Mouse (Mus musculus) lung, embryonic 14.5 days (tissue): ENCODE data around the gene E2f1. TPM values are rescaled to one million over a fixed set of nuclear protein-coding genes. Genes with fewer than 3 reads are reported as not detected.

Experiments
- ATAC-seq: fragments of 200-750 bp; cut with Nextera tagmentation; 2 replicates; pipeline ENCODE4 v1.8.0; 2017; ENCODE audit warnings: mild to moderate bottlenecking, moderate TSS enrichment, moderate library complexity; ENCODE audit not compliant: insufficient read depth
- DNase-seq: peaks from one replicate; pipeline ENCODE4 v3.0.0-alpha.2; 2015
- H3K27ac ChIP-seq: fragments of 300-500 bp; sonication (generic); 2 replicates; pipeline ENCODE4 v1.5.1; 2014; ENCODE audit warnings: low read depth, mild to moderate bottlenecking, moderate library complexity
- H3K27me3 ChIP-seq: fragments of 300-500 bp; sonication (generic); 2 replicates; pipeline ENCODE4 v1.6.1; 2014; ENCODE audit warnings: low read length, control low read depth; ENCODE audit not compliant: insufficient read depth
- H3K36me3 ChIP-seq: fragments of 300-500 bp; sonication (generic); 2 replicates; pipeline ENCODE4 v1.6.1; 2014; ENCODE audit warnings: control low read depth; ENCODE audit not compliant: insufficient read depth
- H3K4me1 ChIP-seq: fragments of 300-500 bp; sonication (generic); 2 replicates; pipeline ENCODE4 v1.6.1; 2014; ENCODE audit warnings: antibody characterized with exemption, control low read depth; ENCODE audit not compliant: insufficient read depth
- H3K4me2 ChIP-seq: fragments of 300-500 bp; sonication (generic); 2 replicates; pipeline ENCODE4 v1.6.1; 2014; ENCODE audit warnings: mild to moderate bottlenecking
- H3K4me3 ChIP-seq: fragments of 300-500 bp; sonication (generic); 2 replicates; pipeline ENCODE4 v1.5.1; 2014; ENCODE audit warnings: low read depth, low read length
- H3K9ac ChIP-seq: fragments of 300-500 bp; sonication (generic); 2 replicates; pipeline ENCODE4 v1.6.1; 2014
- H3K9me3 ChIP-seq: fragments of 300-500 bp; sonication (generic); 2 replicates; pipeline ENCODE4 v1.6.1; 2016; ENCODE audit warnings: low read depth, low read length, control low read depth
- CTCF ChIP-seq: IDR thresholded peaks from 2 replicates; pipeline ENCODE4 v1.5.1; 2016; ENCODE audit warnings: antibody characterized with exemption, low read depth
- WGBS: fragments of 180-500 bp; shearing (Covaris S2); extraction: QIAGEN DNeasy Blood & Tissue Kit; methylation state at CpG from one replicate; pipeline ENCODE4 v1.1.7; 2014; 5-methylcytosine and 5-hydroxymethylcytosine counted together
- polyA plus RNA-seq: library from polyadenylated mRNA; unstranded; fragments of >200 nt; fragmentation: Nextera tagmentation; extraction: Ambion mirVana; gene quantifications from 2 replicates; pipeline ENCODE4 v1.2.1, GENCODE M21; 2014

E2f1 gene
- polyA plus RNA-seq, 1 experiment from 2014 or later = 13.6 TPM

DNA sequence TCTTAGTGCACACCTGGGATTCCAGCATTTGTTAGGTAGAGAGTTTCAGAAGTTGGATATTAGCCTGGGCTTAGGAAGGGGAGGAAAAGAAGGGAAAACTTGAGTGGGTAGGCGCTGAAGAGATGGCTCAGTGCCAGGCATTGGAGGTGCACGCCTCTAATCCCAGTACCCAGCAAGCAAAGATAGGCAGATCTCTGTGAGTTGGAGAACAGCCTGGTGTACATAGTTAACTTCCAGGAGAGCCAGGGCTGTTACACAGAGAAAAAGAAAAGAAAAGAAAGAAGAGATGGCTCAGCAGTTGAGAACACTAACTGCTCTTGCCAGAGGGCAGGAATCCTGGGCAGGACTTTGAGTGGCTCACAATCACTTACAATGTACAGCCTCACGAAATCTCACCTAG, 43.2 kb downstream of the E2f1 start:
- no peaks in the 10 kb centered on the region for H3K9me3 ChIP-seq
- H3K9ac ChIP-seq = no peak overlapping the region
- DNase-seq (peak; percentile 33), ATAC-seq (no peak)
- no peak for TF ChIP-seq CTCF
- H3K4me3 ChIP-seq = no peak overlapping the region
- no peaks in the 10 kb centered on the region for H3K4me1 ChIP-seq
- peaks cover 62% of the 10 kb centered on the region for H3K36me3 ChIP-seq
- 59% methylated on average over 3 of the region's 3 CpGs for WGBS
- no peaks in the 10 kb centered on the region for H3K27me3 ChIP-seq
- H3K4me2 ChIP-seq = no peak overlapping the region
- H3K27ac ChIP-seq = peak overlapping the region; percentile 12; the same call in 1 of the 2 replicates

DNA sequence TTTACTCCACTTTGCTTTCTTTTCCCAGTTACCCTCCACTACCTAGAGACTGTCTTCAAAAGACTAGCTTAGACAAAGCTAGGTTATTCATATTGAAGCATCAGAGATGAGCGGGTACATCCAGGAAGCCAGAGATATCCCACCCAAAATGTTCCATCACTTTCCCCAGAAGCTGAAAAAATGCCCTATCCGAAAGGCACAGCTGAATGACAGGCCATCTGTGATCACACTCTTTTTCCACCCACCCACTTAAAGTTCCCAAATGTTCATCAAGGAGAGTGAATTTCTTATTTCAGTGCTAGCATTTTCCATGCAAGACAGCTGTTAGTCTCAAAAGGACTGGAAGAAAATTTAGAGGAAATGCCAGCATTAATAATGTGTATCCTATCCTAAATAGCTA, 44.4 kb downstream of the E2f1 start:
- Histone ChIP-seq H3K9me3 (no peaks in the 10 kb centered on the region), H3K36me3 (peaks cover 53% of the 10 kb centered on the region), H3K4me1 (no peaks in the 10 kb centered on the region), H3K27ac (no peak overlapping the region), H3K9ac (no peak overlapping the region), H3K4me2 (no peak overlapping the region), H3K4me3 (no peak overlapping the region), H3K27me3 (no peaks in the 10 kb centered on the region)
- WGBS = 87% methylated on average over 2 of the region's 2 CpGs
- DNase-seq (no peak), ATAC-seq (no peak)
- no peak for TF ChIP-seq CTCF

DNA sequence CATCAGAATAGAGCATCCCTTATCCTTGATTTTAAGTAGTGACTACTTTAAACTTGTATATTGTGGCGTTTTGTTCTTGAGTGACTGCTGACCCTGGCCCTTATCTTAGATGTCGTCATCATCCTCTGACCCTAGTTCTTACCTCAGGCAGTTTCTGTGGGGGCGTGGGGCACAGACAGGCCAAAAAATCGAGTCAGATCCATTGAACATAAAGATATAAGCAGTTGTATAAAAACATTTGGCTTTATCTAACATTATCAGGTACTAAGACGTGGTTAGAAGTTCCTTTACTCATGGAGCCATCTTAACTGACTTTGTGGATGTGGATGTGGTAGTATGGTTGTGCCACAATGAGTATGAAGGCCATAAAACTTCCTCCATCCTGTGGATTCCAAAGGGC, 47.4 kb downstream of the E2f1 start:
- DNase-seq (no peak), ATAC-seq (no peak)
- Histone ChIP-seq H3K27me3 (no peaks in the 10 kb centered on the region), H3K4me2 (no peak overlapping the region), H3K9ac (no peak overlapping the region), H3K27ac (no peak overlapping the region), H3K36me3 (peaks cover 53% of the 10 kb centered on the region), H3K4me1 (no peaks in the 10 kb centered on the region), H3K9me3 (no peaks in the 10 kb centered on the region), H3K4me3 (no peak overlapping the region)
- WGBS = 80% methylated on average over 5 of the region's 5 CpGs
- TF ChIP-seq CTCF = no peak

DNA sequence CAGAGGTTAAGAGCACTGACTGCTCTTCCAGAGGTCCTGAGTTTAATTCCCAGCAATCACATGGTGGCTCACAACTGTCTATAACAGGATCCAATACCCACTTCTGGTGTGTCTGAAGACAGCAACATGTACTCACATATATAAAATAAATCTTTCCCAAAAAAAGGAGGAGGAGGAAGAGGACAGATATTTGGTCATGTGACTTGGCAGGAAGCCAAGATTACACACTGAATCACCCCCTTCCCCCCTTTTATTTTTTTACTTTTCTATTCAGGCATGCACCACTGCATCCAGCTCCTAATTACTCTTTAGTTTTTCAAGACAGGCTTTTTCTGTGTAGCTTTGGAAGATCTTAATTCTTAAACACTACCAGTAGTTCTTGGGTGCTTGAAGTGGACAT, 48.2 kb downstream of the E2f1 start:
- Histone ChIP-seq H3K4me1 (no peaks in the 10 kb centered on the region), H3K4me2 (no peak overlapping the region), H3K4me3 (no peak overlapping the region), H3K36me3 (peaks cover 61% of the 10 kb centered on the region), H3K9ac (no peak overlapping the region), H3K9me3 (no peaks in the 10 kb centered on the region), H3K27ac (no peak overlapping the region), H3K27me3 (no peaks in the 10 kb centered on the region)
- ATAC-seq = no peak
- DNase-seq = no peak
- no peak for TF ChIP-seq CTCF

DNA sequence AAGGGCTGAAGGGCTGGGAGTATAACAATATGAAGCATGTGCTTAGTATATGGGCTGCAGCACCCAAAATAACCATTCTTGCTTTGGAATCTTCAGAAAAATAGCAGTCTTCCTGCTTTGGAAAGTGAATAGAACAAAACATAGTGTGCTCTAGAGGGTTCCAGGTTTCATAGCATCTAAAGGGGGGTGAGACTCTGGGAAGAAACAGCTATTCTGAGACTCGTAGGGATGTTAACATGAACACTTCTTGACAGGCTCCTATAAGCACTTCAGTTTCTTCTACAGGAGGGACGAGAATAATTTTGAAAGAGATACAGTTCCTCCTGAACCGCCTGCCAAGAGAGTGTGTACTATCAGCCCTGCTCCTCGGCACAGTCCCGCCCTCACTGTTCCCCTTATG, 52.3 kb downstream of the E2f1 start:
- no peak for ATAC-seq
- Histone ChIP-seq H3K9me3 (no peaks in the 10 kb centered on the region), H3K36me3 (peaks cover 46% of the 10 kb centered on the region), H3K9ac (no peak overlapping the region), H3K4me2 (no peak overlapping the region), H3K4me1 (no peaks in the 10 kb centered on the region), H3K27me3 (no peaks in the 10 kb centered on the region), H3K27ac (no peak overlapping the region), H3K4me3 (no peak overlapping the region)
- no peak for TF ChIP-seq CTCF
- 75% methylated on average over 5 of the region's 5 CpGs for whole genome bisulfite sequencing
- no peak for DNase-seq

DNA sequence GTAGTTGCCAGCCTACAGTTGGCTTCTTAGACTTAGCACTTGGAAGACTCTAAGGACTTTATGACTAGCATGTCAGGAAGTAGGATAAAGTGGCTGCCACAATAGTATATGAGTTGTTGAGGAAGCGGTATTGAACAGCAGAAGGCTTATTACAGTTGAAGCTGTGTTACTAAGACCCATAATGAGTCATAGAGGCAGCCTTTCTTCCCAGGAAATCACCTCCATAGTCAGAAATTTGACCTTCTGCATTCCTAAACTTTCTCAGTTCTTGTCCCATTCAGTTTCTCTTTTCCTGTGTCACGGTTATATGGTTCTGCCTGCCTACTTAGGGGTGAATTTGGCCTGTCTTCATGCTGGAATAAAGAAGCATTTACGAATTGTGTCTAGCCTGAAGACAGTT, 52.7 kb downstream of the E2f1 start:
- 81% methylated on average over 3 of the region's 3 CpGs for WGBS
- Histone ChIP-seq H3K36me3 (peaks cover 44% of the 10 kb centered on the region), H3K4me1 (no peaks in the 10 kb centered on the region), H3K9me3 (no peaks in the 10 kb centered on the region), H3K9ac (no peak overlapping the region), H3K27ac (no peak overlapping the region), H3K4me2 (no peak overlapping the region), H3K4me3 (no peak overlapping the region), H3K27me3 (no peaks in the 10 kb centered on the region)
- ATAC-seq (no peak), DNase-seq (no peak)
- no peak for TF ChIP-seq CTCF

DNA sequence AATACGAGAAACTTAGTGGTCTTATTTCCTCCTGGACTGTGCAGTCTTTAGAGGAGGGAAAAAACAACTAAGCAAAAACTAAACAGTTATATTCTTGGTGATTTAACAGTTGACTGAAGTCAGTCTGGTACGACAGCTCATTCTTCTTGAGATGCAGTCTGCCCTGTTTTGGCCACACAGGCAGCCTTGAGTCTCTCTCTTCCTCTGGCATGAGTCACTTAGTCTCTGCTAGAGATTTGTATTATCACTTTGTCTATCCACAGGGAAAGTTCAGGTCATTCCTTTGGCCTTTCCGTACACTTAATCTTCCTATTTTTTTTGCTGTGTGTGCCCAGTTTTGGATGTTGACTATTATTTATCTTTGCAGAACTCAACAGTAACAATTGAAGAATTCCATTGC, 59.6 kb downstream of the E2f1 start:
- DNase-seq (no peak), ATAC-seq (no peak)
- no peak overlapping the region for H3K4me3 ChIP-seq
- no peak overlapping the region for H3K4me2 ChIP-seq
- H3K4me1 ChIP-seq = no peaks in the 10 kb centered on the region
- H3K36me3 ChIP-seq = peaks cover 45% of the 10 kb centered on the region
- no peak for TF ChIP-seq CTCF
- H3K27me3 ChIP-seq = no peaks in the 10 kb centered on the region
- H3K9me3 ChIP-seq = no peaks in the 10 kb centered on the region
- WGBS = 89% methylated on average over 3 of the region's 3 CpGs
- no peak overlapping the region for H3K9ac ChIP-seq
- no peak overlapping the region for H3K27ac ChIP-seq

Other genes starting within 250 kb of the E2f1 start
- 11.2 and 13.1 TPM in 2 replicates for gene Cdk5rap1, start 196.9 kb downstream of the E2f1 start, polyA plus RNA-seq
- gene Snta1, start 161.8 kb downstream of the E2f1 start, polyA plus RNA-seq = 3.8 and 3.9 TPM in 2 replicates
- gene Cbfa2t2, start 133.4 kb downstream of the E2f1 start, polyA plus RNA-seq = 39.8 and 40.5 TPM in 2 replicates
- 1.2 and 1.4 TPM in 2 replicates for gene 1700003F12Rik, start 22.8 kb downstream of the E2f1 start, polyA plus RNA-seq
- gene Actl10, start 18.1 kb downstream of the E2f1 start, polyA plus RNA-seq = 0.36 and 0.37 TPM in 2 replicates
- gene Necab3, start 11.0 kb downstream of the E2f1 start, polyA plus RNA-seq = 2.6 and 3.2 TPM in 2 replicates
- 24.1 and 25.9 TPM in 2 replicates for gene Pxmp4, start 33.8 kb upstream of the E2f1 start, polyA plus RNA-seq
- gene Zfp341, start 43.4 kb upstream of the E2f1 start, polyA plus RNA-seq = 1.0 and 1.1 TPM in 2 replicates
- gene 4930519P11Rik, start 43.5 kb upstream of the E2f1 start, polyA plus RNA-seq = 0.72 and 0.83 TPM in 2 replicates
- gene Chmp4b, start 81.8 kb upstream of the E2f1 start, polyA plus RNA-seq = 14.9 and 15.0 TPM in 2 replicates
- gene Gm14214, start 200.1 kb upstream of the E2f1 start, polyA plus RNA-seq = not detected in 2 replicates
- gene Raly, start 221.2 kb upstream of the E2f1 start, polyA plus RNA-seq = 64.3 and 72.9 TPM in 2 replicates
- gene a, start 221.5 kb upstream of the E2f1 start, polyA plus RNA-seq = not detected in 2 replicates